Mouse (Mus musculus): ENCODE results near the gene Mpg. TPM values are rescaled to one million over a fixed set of nuclear protein-coding genes. Genes with fewer than 3 reads are reported as not detected.

Mpg gene
- polyA plus RNA-seq, 1 experiment from 2014 or later: 36.0 TPM

GRCm38 (mm10) chr11:32223297-32223967 lies 2.9 kb upstream of the Mpg start:
- no peak overlapping the region for H3K27ac ChIP-seq
- peaks cover 4% of the 10 kb centered on the region; the same call in 1 of the 2 replicates for H3K27me3 ChIP-seq
- peaks cover 64% of the 10 kb centered on the region for H3K4me1 ChIP-seq
- H3K9ac ChIP-seq: no peak overlapping the region
- ATAC-seq (ENCODE audit: insufficient number of reproducible peaks, insufficient read depth, low FRiP score, low TSS enrichment): no peak
- 0 out of 2 replicates have a peak, but pooled peaks cover under 1% of the 10 kb centered on the region for H3K36me3 ChIP-seq
- no peak overlapping the region for H3K4me3 ChIP-seq
- no peaks in the 10 kb centered on the region for H3K9me3 ChIP-seq
- 64% methylated on average over 4 of the region's 4 CpGs for WGBS
- peak overlapping the region; percentile 86; the same call in 1 of the 2 replicates for H3K4me2 ChIP-seq (replicated peaks)

- Histone ChIP-seq H3K4me1 (peaks cover 53% of the 10 kb centered on the region), H3K9ac (peak overlapping the region; percentile 8; the same call in 1 of the 2 replicates), H3K27me3 (peaks cover 4% of the 10 kb centered on the region; the same call in 1 of the 2 replicates), H3K27ac (peak overlapping the region; percentile 85), H3K4me2 (replicated peaks) (no peak overlapping the region), H3K4me3 (no peak overlapping the region), H3K9me3 (no peaks in the 10 kb centered on the region), H3K36me3 (peaks cover 9% of the 10 kb centered on the region; the same call in 1 of the 2 replicates)
- no peak for ATAC-seq (ENCODE audit: insufficient number of reproducible peaks, insufficient read depth, low FRiP score, low TSS enrichment)
- 10% methylated on average over 4 of the region's 4 CpGs for WGBS
Observed at GRCm38 (mm10) chr11:32224468-32225139, 1.7 kb upstream of the Mpg start.

- H3K4me3 ChIP-seq: peak overlapping the region; percentile 69
- peaks cover 45% of the 10 kb centered on the region for H3K4me1 ChIP-seq
- no peaks in the 10 kb centered on the region for H3K9me3 ChIP-seq
- peaks cover 18% of the 10 kb centered on the region for H3K36me3 ChIP-seq
- peak overlapping the region; percentile 8 for H3K9ac ChIP-seq
- peak overlapping the region; percentile 85 for H3K27ac ChIP-seq
- peaks cover 4% of the 10 kb centered on the region; the same call in 1 of the 2 replicates for H3K27me3 ChIP-seq
- ATAC-seq (ENCODE audit: insufficient number of reproducible peaks, insufficient read depth, low FRiP score, low TSS enrichment): no peak
- 0 out of 2 replicates have a peak overlapping the region, but pooled peaks have one; percentile 6 for H3K4me2 ChIP-seq (replicated peaks)
- WGBS: 44% methylated on average over 7 of the region's 7 CpGs
Observed at GRCm38 (mm10) chr11:32225222-32226104, 842 bp upstream of the Mpg start.

DNA sequence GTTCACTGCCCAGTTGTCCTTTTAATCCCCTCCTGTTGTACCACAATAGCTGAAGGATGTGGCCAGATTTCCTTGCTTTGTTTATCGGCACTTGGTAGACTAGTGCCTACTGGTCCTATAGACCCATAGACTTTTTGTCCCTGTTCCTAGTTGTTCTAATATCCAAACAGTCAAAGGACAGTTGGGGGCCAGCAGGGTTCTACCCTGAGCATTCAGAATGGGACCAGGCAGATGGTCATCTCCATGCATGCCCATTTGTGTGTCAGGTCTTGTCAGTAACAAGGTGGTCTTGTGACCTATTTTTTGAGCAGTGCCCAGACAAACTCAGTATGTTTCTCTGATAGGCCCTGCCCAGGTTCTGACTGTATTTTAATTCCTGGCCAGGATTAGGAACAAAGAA lies 736 bp downstream of the Mpg start:
- peak overlapping the region; percentile 77 for H3K9ac ChIP-seq
- H3K27ac ChIP-seq: no peak overlapping the region
- H3K4me2 ChIP-seq (replicated peaks): peak overlapping the region; percentile 71
- H3K36me3 ChIP-seq: peaks cover 33% of the 10 kb centered on the region
- peaks cover 4% of the 10 kb centered on the region; the same call in 1 of the 2 replicates for H3K27me3 ChIP-seq
- H3K4me1 ChIP-seq: peaks cover 38% of the 10 kb centered on the region
- ATAC-seq (ENCODE audit: insufficient number of reproducible peaks, insufficient read depth, low FRiP score, low TSS enrichment): no peak
- WGBS: 64% methylated on average over 1 of the region's 1 CpGs
- H3K9me3 ChIP-seq: no peaks in the 10 kb centered on the region
- peak overlapping the region; percentile 69 for H3K4me3 ChIP-seq

- Histone ChIP-seq H3K36me3 (peaks cover 38% of the 10 kb centered on the region), H3K27me3 (peaks cover 4% of the 10 kb centered on the region; the same call in 1 of the 2 replicates), H3K27ac (no peak overlapping the region), H3K9me3 (no peaks in the 10 kb centered on the region), H3K9ac (peak overlapping the region; percentile 77; the same call in 1 of the 2 replicates), H3K4me3 (no peak overlapping the region), H3K4me2 (replicated peaks) (peak overlapping the region; percentile 71; the same call in 1 of the 2 replicates), H3K4me1 (peaks cover 33% of the 10 kb centered on the region)
- no peak for ATAC-seq (ENCODE audit: insufficient number of reproducible peaks, insufficient read depth, low FRiP score, low TSS enrichment)
- 85% methylated on average over 9 of the region's 9 CpGs for WGBS
Observed at GRCm38 (mm10) chr11:32227555-32227954, 1.2 kb downstream of the Mpg start.

DNA sequence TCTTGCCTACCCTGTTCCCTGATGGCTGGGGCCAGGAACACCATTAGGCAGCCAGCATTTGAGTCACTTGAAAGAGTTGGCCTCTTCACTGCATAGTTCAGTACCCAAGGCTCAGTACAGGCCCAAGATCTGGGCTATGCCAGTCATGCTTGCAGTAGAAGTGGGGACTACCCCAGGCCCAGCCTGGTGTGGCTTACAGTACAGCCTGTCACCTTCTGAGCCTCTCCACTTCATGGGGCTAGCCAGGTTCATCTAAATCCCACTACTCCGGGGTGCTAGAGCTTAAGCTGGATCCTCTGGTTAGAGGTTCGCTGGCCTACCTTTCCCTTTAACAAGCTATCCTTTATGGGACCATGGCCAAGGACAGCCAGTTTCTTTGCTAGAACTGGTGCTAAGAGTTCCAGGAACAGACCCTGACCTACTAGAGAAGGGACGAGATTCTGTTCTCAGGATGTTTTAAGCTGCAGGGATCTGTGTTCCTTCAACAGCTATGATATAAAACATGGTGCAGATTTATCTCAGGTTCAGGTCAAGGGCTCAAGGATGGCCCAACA lies 2.1 kb downstream of the Mpg start:
- Histone ChIP-seq H3K9me3 (no peaks in the 10 kb centered on the region), H3K4me3 (no peak overlapping the region), H3K27ac (no peak overlapping the region), H3K4me1 (peaks cover 25% of the 10 kb centered on the region), H3K36me3 (peaks cover 46% of the 10 kb centered on the region), H3K27me3 (no peaks in the 10 kb centered on the region), H3K4me2 (replicated peaks) (no peak overlapping the region), H3K9ac (no peak overlapping the region)
- ATAC-seq (ENCODE audit: insufficient number of reproducible peaks, insufficient read depth, low FRiP score, low TSS enrichment): no peak
- 90% methylated on average over 3 of the region's 3 CpGs for WGBS

DNA sequence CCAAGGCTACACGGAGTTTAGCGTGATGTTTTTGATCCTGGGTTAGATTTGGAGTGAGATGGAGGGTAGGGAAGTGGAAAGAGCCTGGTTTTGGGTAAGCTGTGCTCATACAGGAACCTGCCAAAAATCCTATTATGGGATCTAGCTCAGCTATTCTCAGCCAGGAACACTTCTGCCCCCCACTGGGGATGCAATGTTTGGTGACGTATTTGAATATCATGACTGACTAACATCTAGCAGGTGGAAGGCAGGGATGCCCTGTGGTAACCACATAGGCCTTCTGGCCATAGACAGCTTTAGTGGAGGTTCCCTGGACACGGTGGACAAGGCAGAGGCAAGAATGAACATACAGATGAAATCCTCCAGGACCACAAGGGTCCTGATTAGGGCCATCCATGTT lies 3.9 kb downstream of the Mpg start:
- no peak overlapping the region for H3K27ac ChIP-seq
- no peak overlapping the region for H3K9ac ChIP-seq
- H3K9me3 ChIP-seq: no peaks in the 10 kb centered on the region
- ATAC-seq (ENCODE audit: insufficient number of reproducible peaks, insufficient read depth, low FRiP score, low TSS enrichment): no peak
- peaks cover 18% of the 10 kb centered on the region for H3K4me1 ChIP-seq
- 86% methylated on average over 4 of the region's 4 CpGs for WGBS
- no peak overlapping the region for H3K4me3 ChIP-seq
- no peaks in the 10 kb centered on the region for H3K27me3 ChIP-seq
- peaks cover 64% of the 10 kb centered on the region for H3K36me3 ChIP-seq
- H3K4me2 ChIP-seq (replicated peaks): no peak overlapping the region

DNA sequence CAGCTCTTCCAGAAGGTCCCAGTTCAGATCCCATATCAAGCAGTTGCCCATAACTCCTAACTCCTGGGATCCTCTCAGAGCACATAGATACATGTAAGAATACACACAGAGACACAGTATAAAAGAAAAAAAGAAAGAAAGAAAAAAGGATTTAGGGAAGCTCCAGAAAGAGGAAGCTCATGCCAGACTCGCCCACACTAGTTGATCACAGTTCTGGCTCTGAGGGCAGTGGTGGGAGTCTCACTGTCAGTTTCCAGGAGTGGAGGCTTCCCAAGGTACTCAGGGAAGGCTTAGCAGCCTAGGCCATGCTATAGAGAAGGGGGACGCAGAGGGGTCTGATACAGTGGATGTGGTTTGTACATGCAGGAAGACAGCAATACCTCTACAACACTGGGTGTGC lies 4.8 kb downstream of the Mpg start:
- WGBS: 93% methylated on average over 2 of the region's 2 CpGs
- no peak overlapping the region for H3K9ac ChIP-seq
- H3K27ac ChIP-seq: no peak overlapping the region
- no peaks in the 10 kb centered on the region for H3K9me3 ChIP-seq
- H3K4me3 ChIP-seq: no peak overlapping the region
- H3K36me3 ChIP-seq: peaks cover 65% of the 10 kb centered on the region
- H3K4me1 ChIP-seq: peaks cover 10% of the 10 kb centered on the region
- no peak for ATAC-seq (ENCODE audit: insufficient number of reproducible peaks, insufficient read depth, low FRiP score, low TSS enrichment)
- H3K4me2 ChIP-seq (replicated peaks): no peak overlapping the region
- no peaks in the 10 kb centered on the region for H3K27me3 ChIP-seq

GRCm38 (mm10) chr11:32232848-32233247 lies 6.5 kb downstream of the Mpg start:
- Histone ChIP-seq H3K4me3 (no peak overlapping the region), H3K4me2 (replicated peaks) (no peak overlapping the region), H3K27ac (no peak overlapping the region), H3K9me3 (no peaks in the 10 kb centered on the region), H3K36me3 (peaks cover 74% of the 10 kb centered on the region), H3K4me1 (peaks cover 5% of the 10 kb centered on the region; the same call in 1 of the 2 replicates), H3K9ac (no peak overlapping the region), H3K27me3 (no peaks in the 10 kb centered on the region)
- WGBS: 63% methylated on average over 10 of the region's 10 CpGs
- no peak for ATAC-seq (ENCODE audit: insufficient number of reproducible peaks, insufficient read depth, low FRiP score, low TSS enrichment)

DNA sequence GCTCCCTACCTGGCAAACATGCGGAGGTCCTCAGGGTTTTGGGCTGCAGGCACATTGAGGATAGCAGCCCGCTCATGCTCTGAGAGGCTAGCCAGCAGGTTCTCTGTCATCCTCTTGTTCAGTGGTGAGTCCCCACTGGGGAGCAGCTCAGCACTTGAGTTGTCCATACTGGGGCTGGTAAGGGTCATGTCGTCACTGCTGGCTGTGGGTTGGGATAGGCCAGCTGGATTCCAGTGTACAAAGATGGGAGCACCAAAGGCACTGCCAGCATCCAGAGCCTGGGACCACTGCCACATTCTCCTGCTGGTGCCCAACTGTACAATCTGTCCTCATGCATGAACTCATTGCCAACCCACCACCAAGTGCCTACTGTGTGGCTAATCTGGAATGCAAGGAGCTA lies 7.6 kb downstream of the Mpg start:
- Histone ChIP-seq H3K9me3 (no peaks in the 10 kb centered on the region), H3K9ac (no peak overlapping the region), H3K36me3 (peaks cover 69% of the 10 kb centered on the region), H3K27me3 (no peaks in the 10 kb centered on the region), H3K4me2 (replicated peaks) (no peak overlapping the region), H3K27ac (no peak overlapping the region), H3K4me1 (0 out of 2 replicates have a peak, but pooled peaks cover 5% of the 10 kb centered on the region), H3K4me3 (no peak overlapping the region)
- no peak for ATAC-seq (ENCODE audit: insufficient number of reproducible peaks, insufficient read depth, low FRiP score, low TSS enrichment)
- 90% methylated on average over 3 of the region's 3 CpGs for WGBS

Data from embryonic facial prominence, embryonic 12.5 days (tissue).